Mouse (Mus musculus) layer of hippocampus, postnatal 10 days (tissue): Measurements from ENCODE around the gene Cpne8. TPM values are rescaled to one million over a fixed set of nuclear protein-coding genes. Genes with fewer than 3 reads are reported as not detected.
A peak's percentile ranks its signal among the peaks of the same experiment; 100 is the strongest.

Source experiments
- DNase-seq, 2 experiments: peaks; one replicate each; pipeline ENCODE4 v3.0.0; 2021; ENCODE audit warnings: low spot score in 2 of 2
- long read RNA-seq: library from polyadenylated mRNA; stranded (forward); transcript quantifications from one replicate; pipeline ENCODE4 v2.0.0, GENCODE M21; 2023
- total RNA-seq, 2 experiments: library from RNA; stranded (reverse); gene quantifications; 2 replicates each; pipeline ENCODE4 v1.2.3; 2021

The Cpne8 gene
- total RNA-seq, result 10 to 100 TPM; 28.5 to 29.1 TPM
- long read RNA-seq, transcript Cpne8-202 (20 exons, 3,366 nt), result major isoform, 7 of 21 reads
- long read RNA-seq, partial matches to known transcripts, result 6 of 21 reads
- long read RNA-seq, other reads (novel, unspliced or antisense), result 1 of 21 reads

DNA sequence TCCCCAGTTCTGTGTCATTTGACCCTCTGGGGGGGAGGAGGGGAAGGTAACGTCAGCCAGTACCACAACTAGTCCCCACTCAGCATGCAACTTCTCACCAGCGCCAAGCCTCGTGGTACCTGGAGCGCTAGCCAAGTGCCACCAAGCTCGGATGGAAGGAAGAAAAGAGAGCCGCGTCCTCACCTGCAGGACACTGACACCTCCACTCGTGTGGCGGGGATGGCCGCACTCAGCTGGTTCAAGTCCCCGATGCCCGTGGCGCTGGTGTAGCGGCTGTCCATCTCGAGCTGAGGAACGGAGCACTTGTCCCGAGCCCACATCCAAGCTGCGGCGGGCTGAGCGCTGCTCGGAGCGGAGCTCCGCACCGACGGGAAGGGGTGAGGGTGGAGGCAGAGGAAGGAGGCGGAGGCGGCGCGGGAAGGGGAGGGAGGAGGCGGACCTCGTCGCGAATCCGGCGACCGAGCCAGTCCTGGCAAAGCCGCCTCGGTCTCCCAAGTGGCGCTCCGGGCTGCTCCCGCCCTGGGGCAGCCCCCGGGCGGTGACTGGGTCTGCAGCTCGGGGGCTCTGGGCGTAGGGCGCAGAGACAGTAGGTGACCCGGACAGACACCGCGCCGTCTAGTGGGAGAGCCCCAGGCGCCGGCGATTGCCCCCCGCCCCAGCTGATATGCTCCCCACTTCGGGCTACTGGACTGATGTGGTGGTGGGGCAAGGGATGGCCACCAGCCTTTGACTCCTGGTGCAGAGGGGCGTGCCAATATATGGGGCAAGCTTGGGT, at the start of gene Cpne8:
Cpne8 (minus strand) TSS at position 448 of the 775 bp plus-strand sequence.
- DNase-seq, result peak; percentile 57 to 72

- DNase-seq, result no peak
Measured at GRCm38 (mm10) chr15:90717717-90718116, 38.5 kb upstream of the Cpne8 start.

DNA sequence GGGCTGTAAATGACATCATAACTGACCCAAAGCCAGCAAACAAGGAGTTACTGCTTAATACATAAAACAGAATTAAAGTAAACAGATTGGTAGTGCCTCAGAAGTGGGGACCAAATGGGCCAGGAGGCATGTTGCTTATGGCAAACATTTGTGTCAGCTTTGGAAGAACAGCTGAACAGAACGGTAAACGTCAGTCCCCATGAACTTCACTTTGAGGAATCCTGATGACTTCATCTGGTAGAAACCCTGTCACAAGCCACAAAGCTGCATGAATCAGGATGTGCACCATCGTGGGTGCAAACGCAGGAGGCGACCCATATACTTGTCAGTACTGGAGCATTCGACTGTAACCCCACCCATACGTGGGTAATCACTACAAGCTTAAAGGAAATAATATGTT, 30.1 kb upstream of the Cpne8 start:
- DNase-seq, result no peak

GRCm38 (mm10) chr15:90704314-90704713, 25.1 kb upstream of the Cpne8 start:
- DNase-seq, result no peak

DNA sequence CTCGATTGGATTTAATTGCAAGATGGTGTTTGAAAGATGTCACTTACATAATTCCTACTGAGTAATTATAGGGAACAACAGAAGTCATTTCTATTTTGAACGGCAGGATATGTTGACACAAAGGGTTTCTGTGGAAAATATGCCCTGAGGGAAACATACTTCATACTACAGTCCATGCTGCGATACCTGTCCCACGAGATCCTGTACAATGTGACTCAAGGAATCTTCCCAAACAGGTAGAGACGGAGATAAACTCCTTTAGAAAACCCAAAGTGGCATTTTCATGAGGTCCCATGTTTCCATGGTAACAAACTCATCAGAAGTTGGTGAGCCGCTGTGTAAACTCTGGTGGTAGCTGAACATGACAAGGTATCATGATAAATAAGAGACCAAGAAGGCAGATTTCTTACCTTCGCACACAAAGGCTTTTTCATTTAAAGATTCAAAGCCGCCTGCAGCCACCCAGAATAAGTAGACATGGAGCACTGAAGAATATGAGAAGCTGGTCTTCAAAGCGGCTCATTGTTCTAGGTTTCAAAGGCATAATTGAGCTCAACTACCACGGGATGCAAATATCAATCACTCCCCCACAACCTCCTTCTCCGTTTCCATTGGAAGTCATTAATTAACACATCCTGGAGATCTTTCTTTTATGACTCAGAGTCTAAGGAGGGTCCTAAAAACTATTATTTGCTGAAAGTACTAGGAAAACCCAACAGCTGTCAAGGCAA, 24.4 kb upstream of the Cpne8 start:
- no peak for DNase-seq

DNA sequence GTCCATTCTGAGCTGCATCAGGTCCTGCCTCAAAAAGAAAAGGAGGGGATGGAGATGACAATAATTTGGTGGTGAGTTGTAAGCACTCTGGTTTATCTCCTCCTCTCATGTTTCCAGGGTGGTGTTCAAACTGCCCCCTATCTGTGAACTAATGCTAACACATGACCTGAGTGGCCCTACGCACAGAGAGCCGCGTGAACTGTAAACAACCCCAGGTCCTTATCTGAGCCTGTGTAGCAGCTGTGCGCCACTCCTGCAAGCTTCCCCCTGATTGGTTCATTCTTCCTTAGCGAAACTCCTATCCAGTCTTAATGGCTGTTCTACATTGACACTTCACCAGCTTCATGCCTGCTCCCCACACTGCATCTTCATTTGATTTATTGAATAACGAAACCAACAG, 7.5 kb upstream of the Cpne8 start:
- no peak for DNase-seq

DNA sequence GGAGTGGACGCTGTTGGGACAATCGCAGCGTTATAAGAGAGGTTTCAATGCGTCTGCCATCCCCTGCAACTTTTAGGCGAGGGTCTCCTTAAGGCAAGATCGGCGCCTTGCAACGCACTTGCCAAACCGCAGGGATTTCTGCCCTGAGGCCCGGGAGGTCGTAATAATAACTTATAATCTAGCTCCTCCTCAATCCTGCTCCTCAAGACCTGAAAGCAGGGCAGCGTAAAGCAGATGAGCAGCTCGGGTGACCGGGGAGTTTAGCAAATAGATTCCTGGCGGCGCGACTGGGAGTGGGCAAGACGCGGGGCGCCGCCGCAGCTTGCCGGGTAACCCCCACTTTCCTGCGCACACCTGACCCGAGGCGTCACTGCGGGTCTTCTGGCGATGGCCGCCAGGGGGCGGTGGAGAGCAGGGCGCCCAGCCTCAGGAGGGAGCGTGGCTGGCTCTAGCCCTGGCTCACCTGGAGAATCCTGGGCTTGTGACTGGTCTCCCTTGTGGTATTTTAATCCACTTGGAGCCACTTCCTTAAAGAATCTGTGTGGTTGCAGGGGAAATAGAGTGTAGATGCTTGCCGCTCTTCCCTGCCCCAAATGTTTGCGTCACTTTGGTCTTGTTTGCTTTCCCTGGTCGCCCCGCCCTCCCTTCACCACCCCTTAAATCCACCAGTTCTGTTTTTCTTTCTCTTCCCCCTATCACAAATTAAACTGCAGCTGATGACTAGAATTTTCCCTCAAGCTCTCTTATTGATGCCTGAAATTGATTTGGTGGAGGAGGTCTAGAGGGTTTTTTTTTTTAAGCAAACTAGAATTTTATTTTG, 738 bp upstream of the Cpne8 start:
- peak; percentile 75 to 83 for DNase-seq

GRCm38 (mm10) chr15:90678488-90678887, 744 bp downstream of the Cpne8 start:
- DNase-seq, result peak; percentile 16 to 36

DNA sequence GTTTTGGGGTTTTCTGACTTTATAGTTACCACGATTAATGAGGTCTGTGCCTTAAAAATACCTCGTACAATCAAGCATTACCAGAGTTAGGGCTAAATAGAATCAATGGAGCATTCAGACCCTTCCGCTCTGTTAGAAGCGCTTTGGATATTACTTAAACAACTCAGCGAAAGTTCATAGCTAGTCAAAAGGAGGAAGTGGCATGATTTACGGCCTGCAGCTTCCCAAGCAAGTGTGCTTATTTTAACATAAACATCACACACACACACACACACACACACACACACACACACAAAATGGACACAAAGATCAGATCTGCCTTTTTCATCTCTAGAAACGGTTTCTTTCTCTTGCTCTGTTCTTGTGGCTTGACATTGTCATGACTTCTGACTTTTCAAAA, 9.7 kb downstream of the Cpne8 start:
- DNase-seq, result no peak

DNA sequence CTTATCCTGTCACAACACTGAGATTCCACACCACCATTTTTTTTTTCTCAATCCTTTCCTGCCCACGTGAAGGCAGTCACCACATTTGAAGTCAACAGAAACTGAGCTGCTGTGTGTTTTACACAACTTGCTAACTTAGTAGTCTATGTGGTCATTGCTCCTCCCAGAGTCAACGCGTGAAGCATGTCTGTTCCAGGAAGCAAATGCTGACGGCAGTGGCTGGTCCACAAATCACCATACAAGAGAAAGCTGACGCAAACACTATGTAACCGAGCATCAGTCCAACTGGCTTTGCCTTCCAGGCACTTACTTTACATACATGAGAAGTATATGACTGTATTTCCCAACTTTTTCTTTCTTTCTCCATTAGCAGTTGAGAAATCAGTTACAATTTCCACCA, 12.3 kb downstream of the Cpne8 start:
- no peak for DNase-seq

DNA sequence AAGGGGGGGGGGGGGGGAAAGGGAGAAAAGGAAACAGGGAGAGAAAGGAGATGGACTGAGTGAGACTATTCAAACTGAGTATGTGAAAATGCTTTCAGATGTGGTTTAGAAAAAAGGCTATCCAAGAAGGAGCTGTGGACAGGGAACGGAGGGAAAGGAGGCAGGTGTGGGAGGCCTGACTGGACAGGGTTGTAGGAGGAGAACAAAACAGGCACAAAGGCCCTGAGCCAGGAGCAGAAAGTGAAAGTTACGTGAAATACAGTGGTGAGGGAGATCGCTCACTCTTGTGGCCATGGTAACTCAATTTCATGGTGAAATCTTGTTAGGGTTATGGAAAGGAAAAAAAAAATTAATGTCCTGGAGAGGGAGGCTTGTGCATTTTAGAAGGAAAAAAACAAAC, 14.6 kb downstream of the Cpne8 start:
- DNase-seq, result no peak

DNA sequence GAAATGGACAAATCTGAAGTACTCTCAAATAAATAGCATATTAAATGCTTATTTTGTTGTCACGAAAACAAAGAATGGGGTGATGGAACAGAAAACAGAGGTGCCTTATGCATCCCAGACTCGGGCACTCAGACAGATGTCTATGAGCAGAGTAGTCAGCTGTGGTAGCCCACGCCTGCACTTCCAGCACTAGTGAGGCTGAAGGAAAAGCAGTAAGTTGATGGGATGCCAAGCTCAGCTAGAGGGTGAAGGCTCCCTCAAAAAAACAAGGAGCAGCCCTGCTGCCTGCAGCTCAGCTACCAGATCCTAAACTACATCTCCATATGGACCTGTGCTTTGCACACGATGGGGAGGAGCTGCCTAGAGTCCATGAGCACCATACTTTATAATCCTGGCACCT, 15.6 kb downstream of the Cpne8 start:
- no peak for DNase-seq

GRCm38 (mm10) chr15:90660723-90661122, 18.5 kb downstream of the Cpne8 start:
- no peak for DNase-seq

DNA sequence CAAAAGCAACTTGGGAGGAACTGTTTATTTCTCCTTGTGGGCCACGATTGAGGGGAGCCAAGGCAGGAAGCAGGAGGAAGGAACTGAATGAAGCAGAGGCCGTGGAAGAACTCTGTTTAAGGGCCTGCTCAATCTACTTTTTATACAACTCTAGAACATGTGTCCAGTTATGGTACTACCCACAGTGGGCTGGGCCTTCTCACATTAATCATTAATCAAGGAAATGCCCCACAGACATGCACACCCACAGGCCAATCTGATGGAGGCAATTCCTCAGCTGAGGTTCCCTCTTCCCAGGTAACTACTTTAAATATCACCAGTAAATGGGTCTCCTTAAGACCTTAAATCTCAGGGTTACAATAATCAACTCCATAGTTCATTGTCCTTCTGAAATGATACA, 21.2 kb downstream of the Cpne8 start:
- no peak for DNase-seq

DNA sequence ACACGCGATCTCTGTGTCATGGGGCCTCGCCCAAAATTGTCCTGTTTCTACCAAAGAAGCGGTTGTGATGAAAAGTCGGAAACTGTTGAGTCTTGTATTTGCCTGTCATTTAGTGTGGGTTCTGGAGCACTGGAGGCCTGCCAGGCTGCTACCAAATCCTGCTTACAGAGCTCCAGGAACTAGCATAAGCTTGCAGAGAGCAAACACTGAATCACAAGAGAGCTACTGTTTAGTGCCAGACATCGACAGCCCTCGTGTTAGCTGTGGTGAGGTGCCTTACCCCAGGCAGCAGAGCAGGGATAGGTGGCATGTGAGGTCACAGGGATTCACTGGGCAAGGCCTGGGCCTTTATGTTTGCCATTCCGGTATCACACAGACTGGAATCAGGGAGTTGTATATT, 22.7 kb downstream of the Cpne8 start:
- DNase-seq, result peak; percentile 42 to 55

GRCm38 (mm10) chr15:90647011-90647577, 32.1 kb downstream of the Cpne8 start:
- DNase-seq, result no peak

GRCm38 (mm10) chr15:90646326-90646725, 32.9 kb downstream of the Cpne8 start:
- DNase-seq, result no peak

DNA sequence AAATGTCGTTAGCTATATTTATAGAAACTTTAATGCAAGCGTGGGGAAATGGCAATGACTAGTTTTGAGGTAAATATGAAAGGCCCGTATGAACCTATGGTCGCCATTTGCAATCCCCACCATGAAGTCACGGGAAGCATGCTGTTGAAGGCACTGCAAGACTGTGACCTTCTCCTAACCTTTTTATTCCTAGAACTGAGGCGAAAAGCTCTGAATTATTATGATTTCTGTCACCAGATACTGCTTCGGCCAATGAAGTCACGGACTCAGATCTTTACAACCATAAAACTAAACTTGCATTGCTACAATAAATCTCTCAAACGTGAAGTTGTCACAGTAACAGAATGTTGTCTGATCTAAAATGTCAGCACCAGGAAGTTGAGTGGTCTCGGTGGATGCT, 33.4 kb downstream of the Cpne8 start:
- DNase-seq, result no peak

GRCm38 (mm10) chr15:90624201-90624600, 55.0 kb downstream of the Cpne8 start:
- no peak for DNase-seq

DNA sequence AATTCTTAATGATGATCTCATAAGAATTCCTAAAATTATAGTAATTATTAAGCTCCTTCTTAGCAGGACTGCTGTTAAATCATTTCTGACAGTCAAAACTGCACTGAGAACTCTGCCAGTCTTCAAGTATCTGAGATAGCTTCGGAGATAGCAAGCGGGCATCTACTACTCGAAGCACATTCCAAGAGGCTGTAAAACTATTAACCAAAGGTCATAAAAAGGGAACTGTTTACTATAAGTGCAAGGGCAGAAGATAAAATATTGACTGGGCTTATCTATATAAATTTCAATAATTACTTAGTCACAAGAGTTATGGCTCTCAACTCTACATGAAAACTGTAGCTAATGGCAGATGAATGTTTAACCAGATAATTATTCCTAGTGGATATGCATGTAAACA, 57.2 kb downstream of the Cpne8 start:
- no peak for DNase-seq

DNA sequence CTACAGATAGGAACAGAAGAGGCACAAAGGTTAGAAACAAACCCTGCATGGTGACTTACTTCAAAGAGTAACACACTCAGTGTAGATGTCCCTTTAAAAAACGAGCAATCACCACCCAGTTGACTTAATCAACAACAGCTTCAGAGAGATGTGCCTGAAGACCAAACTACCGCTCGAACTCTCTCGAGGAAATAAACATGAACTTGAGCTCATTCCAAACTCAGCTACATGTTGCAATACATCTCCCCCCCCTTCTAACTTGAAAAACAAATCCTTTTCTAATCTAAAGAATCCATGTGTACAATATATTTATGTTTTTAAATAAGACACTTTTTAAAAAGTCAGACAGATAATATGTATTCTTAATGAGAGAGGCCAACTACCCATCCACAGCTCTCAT, 59.5 kb downstream of the Cpne8 start:
- no peak for DNase-seq
